Mouse (Mus musculus): Measurements from ENCODE around the gene Prkra. TPM values are rescaled to one million over a fixed set of nuclear protein-coding genes. Genes with fewer than 3 reads are reported as not detected.

The Prkra gene
- total and polyA plus RNA-seq, 3 experiments, result 7.4 to 24.2 (median 23.1) TPM

DNA sequence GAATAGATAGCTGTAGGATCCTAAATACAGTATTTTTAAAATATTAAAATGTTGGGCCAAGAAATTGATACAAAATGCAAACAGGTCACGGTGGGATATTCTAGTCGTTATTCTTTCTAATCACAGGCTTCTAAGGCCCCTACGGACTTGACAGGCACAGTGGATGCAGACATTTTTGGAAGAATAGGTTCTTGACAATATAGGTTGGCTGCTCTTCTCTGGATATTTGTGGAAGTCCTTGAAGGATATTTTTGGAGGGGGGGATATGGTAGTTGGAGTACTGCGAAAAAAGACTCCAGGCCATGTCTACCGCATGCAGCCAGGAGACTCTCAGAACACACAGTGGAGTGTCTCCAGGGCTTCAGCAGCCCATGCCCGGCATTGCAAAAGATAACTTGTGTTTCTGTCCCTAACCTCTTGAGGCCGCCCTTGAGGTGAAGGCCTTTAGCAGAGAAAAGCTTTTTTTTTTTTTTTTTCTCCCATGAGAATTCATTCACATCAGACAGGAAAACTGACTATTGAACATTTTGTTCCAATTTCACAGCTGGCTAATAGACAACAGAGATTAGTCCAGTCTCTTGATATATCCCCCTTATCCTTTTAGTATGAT lies 25.8 kb upstream of the Prkra start:
- no peak overlapping the region; the same call in 1 of the 2 replicates for H3K4me3 ChIP-seq (ENCODE audit: low read depth, low read length)
- no peaks in the 10 kb centered on the region for H3K27me3 ChIP-seq (ENCODE audit: insufficient read depth, low read length)
- DNase-seq (ENCODE audit: low spot score), result peak; percentile 54

GRCm38 (mm10) chr2:76672966-76673392 lies 25.2 kb upstream of the Prkra start, which contains the start of gene Fkbp7:
Fkbp7 (minus strand) TSS chr2:76673116.
- no peaks in the 10 kb centered on the region for H3K27me3 ChIP-seq (ENCODE audit: insufficient read depth, low read length)
- ATAC-seq (ENCODE audit: extremely low read depth, insufficient number of reproducible peaks, low FRiP score, poor library complexity, severe bottlenecking) (peak; percentile 87), DNase-seq (ENCODE audit: low spot score) (peak; percentile 72)
- H3K9me3 ChIP-seq (replicated peaks), result no peaks in the 10 kb centered on the region
- peaks cover 45% of the 10 kb centered on the region for H3K4me1 ChIP-seq (ENCODE audit: insufficient read depth, low read depth, low read length)
- peak within 1 kb of the TSS; percentile 70 for H3K4me3 ChIP-seq (ENCODE audit: low read depth, low read length)
- TF ChIP-seq POLR2AphosphoS5 (IDR thresholded peaks at IDR 0.05; ENCODE audit: insufficient replicate concordance, low read depth, low read length) (0 out of 2 replicates have a peak, but pooled peaks have one; percentile 36), GATA1 (IDR thresholded peaks at IDR 0.05; ENCODE audit: borderline replicate concordance, low read length) (no peak)
- H3K36me3 ChIP-seq (replicated peaks), result peaks cover 25% of the 10 kb centered on the region

More for the DNA sequence above, 25.8 kb upstream of the Prkra start:
- H3K9me3 ChIP-seq (replicated peaks), result no peaks in the 10 kb centered on the region
- ATAC-seq (ENCODE audit: extremely low read depth, insufficient number of reproducible peaks, low FRiP score, poor library complexity, severe bottlenecking), result peak; percentile 47; the same call in 1 of the 2 replicates
- peaks cover 28% of the 10 kb centered on the region for H3K36me3 ChIP-seq (replicated peaks)
- H3K4me1 ChIP-seq (ENCODE audit: insufficient read depth, low read depth, low read length), result peaks cover 49% of the 10 kb centered on the region
- TF ChIP-seq GATA1 (IDR thresholded peaks at IDR 0.05; ENCODE audit: borderline replicate concordance, low read length) (no peak), POLR2AphosphoS5 (IDR thresholded peaks at IDR 0.05; ENCODE audit: insufficient replicate concordance, low read depth, low read length) (no peak), TAL1 (conservative IDR thresholded peaks at IDR 0.05; ENCODE audit: low read depth, low read length) (no peak), CTCF (IDR thresholded peaks at IDR 0.05; ENCODE audit: low read depth, low read length) (no peak), GATA2 (IDR thresholded peaks at IDR 0.05; ENCODE audit: borderline replicate concordance, low read depth, low read length) (no peak)

DNA sequence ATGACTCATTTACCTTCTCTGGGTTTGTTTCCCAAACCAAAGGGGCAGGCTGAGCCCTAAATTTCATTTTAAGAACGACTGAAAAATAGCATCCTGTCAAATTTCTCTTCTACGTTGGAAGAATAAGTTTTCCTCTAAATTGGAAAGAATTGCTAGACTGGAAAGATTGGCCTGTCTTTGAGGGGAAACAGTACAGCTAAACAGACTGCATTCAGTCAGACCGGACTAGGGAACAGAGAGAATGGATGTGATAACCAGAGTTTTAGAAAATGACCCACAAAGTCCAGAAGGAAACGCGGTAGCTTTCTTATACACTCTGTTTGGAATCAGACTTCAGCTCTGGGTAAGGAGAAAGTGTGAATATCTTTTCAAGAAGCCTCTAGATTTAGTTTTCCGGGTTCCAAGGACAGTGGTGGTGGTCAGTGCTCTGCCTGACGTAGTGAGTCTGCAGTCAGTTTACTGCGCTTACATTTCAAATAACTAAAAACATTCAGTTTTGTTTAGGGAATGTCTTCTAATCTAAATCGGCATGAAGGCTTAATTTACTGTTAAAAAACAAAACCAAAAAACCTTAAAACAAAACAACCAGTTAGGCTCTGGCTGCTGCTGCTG lies 24.4 kb upstream of the Prkra start:
- H3K9me3 ChIP-seq (replicated peaks), result no peaks in the 10 kb centered on the region
- H3K4me1 ChIP-seq (ENCODE audit: insufficient read depth, low read depth, low read length), result peaks cover 40% of the 10 kb centered on the region
- peaks cover 22% of the 10 kb centered on the region for H3K36me3 ChIP-seq (replicated peaks)
- no peaks in the 10 kb centered on the region for H3K27me3 ChIP-seq (ENCODE audit: insufficient read depth, low read length)
- DNase-seq (ENCODE audit: low spot score) (no peak), ATAC-seq (ENCODE audit: extremely low read depth, insufficient number of reproducible peaks, low FRiP score, poor library complexity, severe bottlenecking) (no peak)
- H3K4me3 ChIP-seq (ENCODE audit: low read depth, low read length), result peak overlapping the region; percentile 70
- TF ChIP-seq GATA2 (IDR thresholded peaks at IDR 0.05; ENCODE audit: borderline replicate concordance, low read depth, low read length), result no peak
- TF ChIP-seq CTCF (IDR thresholded peaks at IDR 0.05; ENCODE audit: low read depth, low read length), result no peak
- TF ChIP-seq TAL1 (conservative IDR thresholded peaks at IDR 0.05; ENCODE audit: low read depth, low read length), result no peak
- TF ChIP-seq POLR2AphosphoS5 (IDR thresholded peaks at IDR 0.05; ENCODE audit: insufficient replicate concordance, low read depth, low read length), result no peak

DNA sequence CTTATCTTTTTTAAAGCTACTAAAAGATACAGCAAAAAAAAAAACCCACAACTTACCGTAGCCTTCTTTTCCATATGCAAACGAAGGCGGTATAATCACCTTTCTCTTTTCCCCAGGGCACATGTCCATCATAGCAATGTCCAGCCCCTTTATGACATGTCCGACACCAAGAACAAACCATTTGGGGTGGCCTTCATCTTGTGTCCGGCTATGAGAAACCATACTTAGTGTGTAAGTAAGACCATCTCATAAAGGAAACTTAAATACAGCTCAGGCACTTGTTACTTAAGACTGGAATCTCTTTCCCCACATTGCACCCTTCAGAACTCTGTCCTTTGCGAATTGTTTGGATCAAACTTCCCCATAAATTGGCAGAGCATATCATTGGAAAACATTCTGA lies 23.8 kb upstream of the Prkra start:
- no peak for TF ChIP-seq TAL1 (conservative IDR thresholded peaks at IDR 0.05; ENCODE audit: low read depth, low read length)
- no peak for TF ChIP-seq POLR2AphosphoS5 (IDR thresholded peaks at IDR 0.05; ENCODE audit: insufficient replicate concordance, low read depth, low read length)
- no peak for TF ChIP-seq GATA2 (IDR thresholded peaks at IDR 0.05; ENCODE audit: borderline replicate concordance, low read depth, low read length)
- no peak for TF ChIP-seq GATA1 (IDR thresholded peaks at IDR 0.05; ENCODE audit: borderline replicate concordance, low read length)
- TF ChIP-seq CTCF (IDR thresholded peaks at IDR 0.05; ENCODE audit: low read depth, low read length), result no peak
- Histone ChIP-seq H3K27me3 (ENCODE audit: insufficient read depth, low read length) (no peaks in the 10 kb centered on the region), H3K36me3 (replicated peaks) (peaks cover 25% of the 10 kb centered on the region), H3K4me1 (ENCODE audit: insufficient read depth, low read depth, low read length) (peaks cover 36% of the 10 kb centered on the region), H3K9me3 (replicated peaks) (no peaks in the 10 kb centered on the region), H3K4me3 (ENCODE audit: low read depth, low read length) (peak overlapping the region; percentile 70; the same call in 1 of the 2 replicates)
- DNase-seq (ENCODE audit: low spot score), result no peak
- no peak for ATAC-seq (ENCODE audit: extremely low read depth, insufficient number of reproducible peaks, low FRiP score, poor library complexity, severe bottlenecking)

DNA sequence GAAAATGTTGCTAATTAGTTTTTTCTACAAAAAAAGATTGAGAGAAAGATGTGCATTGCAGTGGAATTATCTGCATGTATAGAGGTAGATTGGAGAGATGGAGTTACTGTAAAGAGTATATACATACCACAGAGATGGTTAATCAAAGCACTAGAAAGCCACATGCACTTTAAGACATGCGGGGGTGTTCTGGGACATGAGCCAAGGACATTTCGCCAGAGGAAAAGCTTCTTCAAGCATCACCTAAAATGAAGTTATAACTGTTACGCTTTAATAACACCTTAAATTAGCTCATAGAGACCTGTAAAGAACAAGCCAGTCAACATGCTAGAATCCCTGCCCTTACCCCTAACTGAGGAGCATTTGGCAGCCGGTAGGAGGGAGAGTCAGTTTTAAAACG lies 19.4 kb upstream of the Prkra start:
- no peak for TF ChIP-seq GATA1 (IDR thresholded peaks at IDR 0.05; ENCODE audit: borderline replicate concordance, low read length)
- TF ChIP-seq POLR2AphosphoS5 (IDR thresholded peaks at IDR 0.05; ENCODE audit: insufficient replicate concordance, low read depth, low read length), result no peak
- no peak for TF ChIP-seq TAL1 (conservative IDR thresholded peaks at IDR 0.05; ENCODE audit: low read depth, low read length)
- no peak for TF ChIP-seq CTCF (IDR thresholded peaks at IDR 0.05; ENCODE audit: low read depth, low read length)
- no peak for TF ChIP-seq GATA2 (IDR thresholded peaks at IDR 0.05; ENCODE audit: borderline replicate concordance, low read depth, low read length)
- ATAC-seq (ENCODE audit: extremely low read depth, insufficient number of reproducible peaks, low FRiP score, poor library complexity, severe bottlenecking), result no peak
- DNase-seq (ENCODE audit: low spot score), result no peak

DNA sequence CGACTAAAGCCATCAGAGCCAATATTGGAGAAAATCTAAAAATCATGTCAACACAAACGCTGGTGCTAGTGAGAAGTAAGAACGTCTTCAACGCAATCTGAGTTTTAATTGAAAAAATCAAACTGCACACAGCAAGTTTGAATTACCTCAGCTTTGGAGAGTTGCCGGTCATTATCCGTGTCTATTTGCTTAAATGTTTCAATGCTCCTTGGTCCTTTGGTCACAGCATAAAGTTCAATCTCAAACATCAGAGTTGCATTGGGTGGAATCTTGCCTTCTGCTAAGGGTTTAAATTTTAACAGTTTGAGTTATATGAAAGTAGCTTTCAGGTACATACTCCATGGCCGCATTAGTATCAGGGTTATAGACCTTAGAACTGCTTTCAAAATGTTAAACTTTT lies 17.7 kb upstream of the Prkra start:
- TF ChIP-seq CTCF (IDR thresholded peaks at IDR 0.05; ENCODE audit: low read depth, low read length), result no peak
- TF ChIP-seq TAL1 (conservative IDR thresholded peaks at IDR 0.05; ENCODE audit: low read depth, low read length), result no peak
- ATAC-seq (ENCODE audit: extremely low read depth, insufficient number of reproducible peaks, low FRiP score, poor library complexity, severe bottlenecking) (no peak), DNase-seq (ENCODE audit: low spot score) (no peak)
- no peaks in the 10 kb centered on the region for H3K4me1 ChIP-seq (ENCODE audit: insufficient read depth, low read depth, low read length)
- no peaks in the 10 kb centered on the region for H3K27me3 ChIP-seq (ENCODE audit: insufficient read depth, low read length)
- H3K9me3 ChIP-seq (replicated peaks), result no peaks in the 10 kb centered on the region
- H3K4me3 ChIP-seq (ENCODE audit: low read depth, low read length), result no peak overlapping the region
- peaks cover 49% of the 10 kb centered on the region for H3K36me3 ChIP-seq (replicated peaks)

More for the DNA sequence above, 19.4 kb upstream of the Prkra start:
- Histone ChIP-seq H3K9me3 (replicated peaks) (no peaks in the 10 kb centered on the region), H3K36me3 (replicated peaks) (peaks cover 44% of the 10 kb centered on the region), H3K27me3 (ENCODE audit: insufficient read depth, low read length) (no peaks in the 10 kb centered on the region), H3K4me1 (ENCODE audit: insufficient read depth, low read depth, low read length) (peaks cover 7% of the 10 kb centered on the region), H3K4me3 (ENCODE audit: low read depth, low read length) (no peak overlapping the region)

Measured in G1E (cell line).